Mouse (Mus musculus): ENCODE measurements at regions not wholly inside any gene's neighbourhood (a gene's known extent, or its start where the extent isn't known, plus 50 kb on each side); places are given as distances from the start of the nearest gene placed in this dataset.
A peak's percentile ranks its signal among the peaks of the same experiment; 100 is the strongest.
"Not testable (repeated sequence)": the region's sequence is repeated elsewhere in the genome, so short reads cannot be mapped to it uniquely, and the experiment has no call there.

DNA sequence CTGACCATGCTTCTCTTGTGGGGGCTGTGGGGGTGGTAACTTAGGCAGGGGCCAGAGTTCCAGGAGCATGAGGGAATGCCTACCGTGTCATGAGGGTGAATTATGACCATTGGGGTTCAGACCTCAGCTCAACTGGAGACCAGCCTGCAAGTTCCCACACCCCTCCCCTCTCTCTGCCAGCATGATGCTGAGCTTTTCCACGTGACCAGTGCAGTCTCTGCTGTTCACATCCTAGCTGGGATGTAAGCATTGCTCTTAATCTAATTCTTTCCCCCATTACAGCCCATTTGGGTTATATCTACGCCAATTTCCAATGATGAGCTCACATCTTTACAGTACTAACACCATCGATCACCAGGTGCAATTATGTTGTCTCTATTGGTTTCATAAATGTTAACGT is 120.6 kb upstream of the Kctd3 start:
- not testable (repeated sequence) for H3K4me3 ChIP-seq (ENCODE audit: low read length); H3K9ac ChIP-seq (ENCODE audit: low read depth, low read length); H3K27ac ChIP-seq (ENCODE audit: low read depth, low read length); H3K27me3 ChIP-seq (ENCODE audit: control insufficient read depth, insufficient read depth, low read length); H3K4me2 ChIP-seq (replicated peaks; ENCODE audit: low read depth, low read length); H3K4me1 ChIP-seq (ENCODE audit: control insufficient read depth, insufficient read depth, low read length); H3K36me3 ChIP-seq (ENCODE audit: control insufficient read depth, insufficient read depth, low read length); ATAC-seq (ENCODE audit: low FRiP score, low TSS enrichment); H3K9me3 ChIP-seq (ENCODE audit: control insufficient read depth, low read length)
- WGBS: 60% methylated on average over 5 of the region's 5 CpGs

DNA sequence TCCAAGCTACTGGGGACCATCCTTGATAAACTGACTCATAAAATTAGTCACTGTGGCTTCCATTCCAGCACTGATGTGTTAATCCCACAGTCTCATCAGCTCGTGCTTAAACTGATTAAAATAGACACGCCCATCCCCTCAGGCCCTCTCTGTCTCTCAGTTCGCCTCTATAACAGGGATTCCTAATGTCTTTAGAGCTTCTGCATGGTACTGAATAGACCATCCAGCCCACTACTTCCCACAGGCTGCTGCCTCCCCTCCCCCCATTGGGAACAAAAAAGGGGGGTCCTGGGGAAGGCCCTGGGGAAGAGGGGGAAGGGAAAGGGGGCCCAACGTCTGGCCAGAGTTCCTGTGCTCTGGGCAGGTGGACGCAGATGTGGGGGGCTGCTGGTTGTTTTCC is 119.7 kb upstream of the Kctd3 start:
- H3K4me3 ChIP-seq (ENCODE audit: low read length): no peak overlapping the region
- 52% methylated on average over 5 of the region's 5 CpGs for WGBS
- no peaks in the 10 kb centered on the region for H3K4me1 ChIP-seq (ENCODE audit: control insufficient read depth, insufficient read depth, low read length)
- no peak overlapping the region for H3K4me2 ChIP-seq (replicated peaks; ENCODE audit: low read depth, low read length)
- no peaks in the 10 kb centered on the region for H3K9me3 ChIP-seq (ENCODE audit: control insufficient read depth, low read length)
- H3K27me3 ChIP-seq (ENCODE audit: control insufficient read depth, insufficient read depth, low read length): no peaks in the 10 kb centered on the region
- no peak overlapping the region for H3K27ac ChIP-seq (ENCODE audit: low read depth, low read length)
- ATAC-seq (ENCODE audit: low FRiP score, low TSS enrichment): no peak
- no peak overlapping the region for H3K9ac ChIP-seq (ENCODE audit: low read depth, low read length)
- no peaks in the 10 kb centered on the region for H3K36me3 ChIP-seq (ENCODE audit: control insufficient read depth, insufficient read depth, low read length)

DNA sequence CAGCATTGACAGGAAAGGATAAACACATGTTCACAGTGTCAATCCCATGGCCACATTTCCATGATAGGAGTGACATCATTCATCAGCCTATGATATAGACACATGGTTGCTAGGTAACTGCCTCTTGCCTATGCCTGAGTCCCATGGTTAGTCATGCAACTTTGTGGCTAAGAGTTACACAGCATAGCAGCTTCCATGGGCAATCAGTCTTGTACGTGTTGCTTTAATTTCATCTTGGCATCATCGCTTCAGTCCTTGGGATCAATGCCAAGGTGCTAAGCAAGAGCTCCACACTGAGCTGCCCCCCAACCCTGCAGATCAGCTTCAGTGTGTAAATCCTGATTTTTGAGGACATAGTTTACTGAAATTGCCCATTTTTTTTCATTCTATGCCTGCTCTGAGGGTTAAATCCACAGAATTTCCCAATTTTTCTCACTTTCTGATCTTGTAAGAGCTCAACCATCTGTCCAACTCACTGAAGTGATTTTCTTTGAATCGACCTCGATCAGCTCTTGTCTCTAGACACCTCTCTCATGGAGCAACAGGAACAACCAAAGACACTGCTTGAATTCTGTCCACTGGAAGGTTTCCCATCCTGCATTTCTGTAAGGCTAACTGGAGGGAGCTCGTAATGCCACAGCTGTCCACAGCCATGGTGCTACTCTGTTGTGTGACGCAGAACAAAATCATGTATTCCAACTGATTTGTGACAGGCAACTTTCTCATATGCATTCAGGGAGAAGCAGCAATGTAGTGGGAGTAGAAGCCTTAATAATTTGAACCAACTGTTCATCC is 112.5 kb upstream of the Kctd3 start:
- no peaks in the 10 kb centered on the region for H3K27me3 ChIP-seq (ENCODE audit: control insufficient read depth, insufficient read depth, low read length)
- WGBS: 85% methylated on average over 6 of the region's 6 CpGs
- no peaks in the 10 kb centered on the region for H3K36me3 ChIP-seq (ENCODE audit: control insufficient read depth, insufficient read depth, low read length)
- no peak overlapping the region for H3K4me3 ChIP-seq (ENCODE audit: low read length)
- no peaks in the 10 kb centered on the region for H3K9me3 ChIP-seq (ENCODE audit: control insufficient read depth, low read length)
- no peaks in the 10 kb centered on the region for H3K4me1 ChIP-seq (ENCODE audit: control insufficient read depth, insufficient read depth, low read length)
- no peak for ATAC-seq (ENCODE audit: low FRiP score, low TSS enrichment)
- H3K27ac ChIP-seq (ENCODE audit: low read depth, low read length): no peak overlapping the region
- no peak overlapping the region for H3K4me2 ChIP-seq (replicated peaks; ENCODE audit: low read depth, low read length)
- H3K9ac ChIP-seq (ENCODE audit: low read depth, low read length): no peak overlapping the region

DNA sequence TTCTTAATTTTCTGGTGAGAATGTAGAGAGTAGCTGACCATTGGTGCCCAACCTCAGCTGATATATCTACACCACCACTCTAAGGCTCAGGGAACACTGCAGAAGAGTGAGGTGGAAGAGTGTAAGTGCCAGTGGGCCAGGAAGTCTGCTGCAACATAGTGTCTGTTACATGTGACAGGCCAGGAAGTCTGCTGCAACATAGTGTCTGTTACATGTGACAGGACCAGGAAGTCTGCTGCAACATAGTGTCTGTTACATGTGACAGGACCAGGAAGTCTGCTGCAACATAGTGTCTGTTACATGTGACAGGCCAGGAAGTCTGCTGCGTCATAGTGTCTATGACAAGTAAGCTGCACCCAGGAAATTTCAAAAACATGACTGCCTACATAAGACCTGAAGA is 111.4 kb upstream of the Kctd3 start:
- not testable (repeated sequence) for H3K9me3 ChIP-seq (ENCODE audit: control insufficient read depth, low read length); H3K36me3 ChIP-seq (ENCODE audit: control insufficient read depth, insufficient read depth, low read length); H3K4me1 ChIP-seq (ENCODE audit: control insufficient read depth, insufficient read depth, low read length); H3K9ac ChIP-seq (ENCODE audit: low read depth, low read length); H3K27ac ChIP-seq (ENCODE audit: low read depth, low read length); H3K4me3 ChIP-seq (ENCODE audit: low read length); H3K27me3 ChIP-seq (ENCODE audit: control insufficient read depth, insufficient read depth, low read length); H3K4me2 ChIP-seq (replicated peaks; ENCODE audit: low read depth, low read length)
- 87% methylated on average over 1 of the region's 1 CpGs for WGBS
- peak; percentile 25; the same call in 1 of the 2 replicates for ATAC-seq (ENCODE audit: low FRiP score, low TSS enrichment)

DNA sequence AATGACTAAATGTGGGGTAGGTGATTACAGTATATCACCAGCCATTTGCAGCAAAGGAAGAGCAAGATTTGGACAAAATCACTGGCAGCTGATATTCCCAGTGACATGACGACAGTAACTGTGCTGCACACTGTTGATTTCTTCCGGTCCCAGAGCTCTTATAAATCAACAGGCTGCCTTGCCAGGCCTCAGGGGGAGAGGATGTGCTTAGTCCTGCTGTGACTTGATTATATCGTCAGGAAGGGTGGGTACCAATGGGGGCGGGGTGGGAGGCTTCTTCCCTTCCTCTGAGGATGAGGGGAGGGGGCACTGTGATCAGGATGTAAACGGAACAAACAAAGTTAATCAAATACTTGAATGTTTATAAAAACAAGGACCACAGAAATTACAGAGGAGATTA is 110.9 kb upstream of the Kctd3 start:
- no peak overlapping the region for H3K9ac ChIP-seq (ENCODE audit: low read depth, low read length)
- H3K4me1 ChIP-seq (ENCODE audit: control insufficient read depth, insufficient read depth, low read length): no peaks in the 10 kb centered on the region
- WGBS: 44% methylated on average over 5 of the region's 5 CpGs
- H3K36me3 ChIP-seq (ENCODE audit: control insufficient read depth, insufficient read depth, low read length): no peaks in the 10 kb centered on the region
- H3K27me3 ChIP-seq (ENCODE audit: control insufficient read depth, insufficient read depth, low read length): no peaks in the 10 kb centered on the region
- no peaks in the 10 kb centered on the region for H3K9me3 ChIP-seq (ENCODE audit: control insufficient read depth, low read length)
- 0 out of 2 replicates have a peak, but pooled peaks have one; percentile 50 for ATAC-seq (ENCODE audit: low FRiP score, low TSS enrichment)
- H3K27ac ChIP-seq (ENCODE audit: low read depth, low read length): no peak overlapping the region
- H3K4me3 ChIP-seq (ENCODE audit: low read length): no peak overlapping the region
- no peak overlapping the region for H3K4me2 ChIP-seq (replicated peaks; ENCODE audit: low read depth, low read length)

DNA sequence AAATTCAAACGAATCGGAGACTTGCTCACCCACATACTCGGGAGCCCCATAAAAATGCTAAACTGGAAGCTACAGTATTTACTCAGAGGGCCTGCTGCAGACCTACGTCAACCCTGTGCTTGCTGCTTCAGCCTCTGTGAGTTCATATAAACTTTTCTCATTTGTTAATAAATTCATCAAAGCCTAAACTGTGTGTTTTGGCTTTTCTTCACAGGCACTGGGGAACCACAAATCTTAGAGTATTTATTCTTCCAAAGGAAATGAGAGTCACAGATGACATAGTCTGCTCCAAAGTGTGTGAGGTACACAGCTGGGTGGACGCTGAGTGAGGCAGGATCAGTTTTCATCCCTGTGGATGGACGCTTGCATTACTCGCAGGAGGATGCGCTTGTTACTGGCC is 108.3 kb upstream of the Kctd3 start:
- Histone ChIP-seq H3K27me3 (ENCODE audit: control insufficient read depth, insufficient read depth, low read length) (no peaks in the 10 kb centered on the region), H3K27ac (ENCODE audit: low read depth, low read length) (no peak overlapping the region), H3K4me3 (ENCODE audit: low read length) (no peak overlapping the region), H3K36me3 (ENCODE audit: control insufficient read depth, insufficient read depth, low read length) (no peaks in the 10 kb centered on the region), H3K4me2 (replicated peaks; ENCODE audit: low read depth, low read length) (no peak overlapping the region), H3K9me3 (ENCODE audit: control insufficient read depth, low read length) (no peaks in the 10 kb centered on the region), H3K9ac (ENCODE audit: low read depth, low read length) (no peak overlapping the region), H3K4me1 (ENCODE audit: control insufficient read depth, insufficient read depth, low read length) (no peaks in the 10 kb centered on the region)
- ATAC-seq (ENCODE audit: low FRiP score, low TSS enrichment): peak; percentile 80
- WGBS: 45% methylated on average over 8 of the region's 8 CpGs

DNA sequence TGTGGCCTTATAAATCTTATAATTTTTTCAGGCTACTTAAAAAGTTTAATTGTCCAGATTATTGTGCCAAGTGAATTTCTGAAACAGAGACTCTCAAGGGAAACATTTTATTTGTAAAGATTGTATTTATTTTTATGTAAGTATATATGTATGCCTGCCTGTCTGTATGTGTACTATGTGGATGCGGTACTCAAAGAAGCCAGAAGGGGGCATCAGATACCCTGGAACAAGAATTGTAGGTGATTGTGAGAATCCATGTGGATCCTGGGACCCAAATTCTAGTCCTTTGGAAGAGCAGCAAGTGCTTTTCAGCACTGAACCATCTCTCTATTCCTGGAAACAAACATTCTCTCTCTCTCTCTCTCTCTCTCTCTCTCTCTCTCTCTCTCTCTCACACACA is 107.6 kb upstream of the Kctd3 start:
- ATAC-seq (ENCODE audit: low FRiP score, low TSS enrichment): no peak
- no peaks in the 10 kb centered on the region for H3K27me3 ChIP-seq (ENCODE audit: control insufficient read depth, insufficient read depth, low read length)
- H3K9ac ChIP-seq (ENCODE audit: low read depth, low read length): no peak overlapping the region
- WGBS: 100% methylated on average over 1 of the region's 1 CpGs
- H3K4me1 ChIP-seq (ENCODE audit: control insufficient read depth, insufficient read depth, low read length): no peaks in the 10 kb centered on the region
- no peak overlapping the region for H3K27ac ChIP-seq (ENCODE audit: low read depth, low read length)
- H3K4me2 ChIP-seq (replicated peaks; ENCODE audit: low read depth, low read length): no peak overlapping the region
- H3K9me3 ChIP-seq (ENCODE audit: control insufficient read depth, low read length): no peaks in the 10 kb centered on the region
- H3K4me3 ChIP-seq (ENCODE audit: low read length): no peak overlapping the region
- no peaks in the 10 kb centered on the region for H3K36me3 ChIP-seq (ENCODE audit: control insufficient read depth, insufficient read depth, low read length)

DNA sequence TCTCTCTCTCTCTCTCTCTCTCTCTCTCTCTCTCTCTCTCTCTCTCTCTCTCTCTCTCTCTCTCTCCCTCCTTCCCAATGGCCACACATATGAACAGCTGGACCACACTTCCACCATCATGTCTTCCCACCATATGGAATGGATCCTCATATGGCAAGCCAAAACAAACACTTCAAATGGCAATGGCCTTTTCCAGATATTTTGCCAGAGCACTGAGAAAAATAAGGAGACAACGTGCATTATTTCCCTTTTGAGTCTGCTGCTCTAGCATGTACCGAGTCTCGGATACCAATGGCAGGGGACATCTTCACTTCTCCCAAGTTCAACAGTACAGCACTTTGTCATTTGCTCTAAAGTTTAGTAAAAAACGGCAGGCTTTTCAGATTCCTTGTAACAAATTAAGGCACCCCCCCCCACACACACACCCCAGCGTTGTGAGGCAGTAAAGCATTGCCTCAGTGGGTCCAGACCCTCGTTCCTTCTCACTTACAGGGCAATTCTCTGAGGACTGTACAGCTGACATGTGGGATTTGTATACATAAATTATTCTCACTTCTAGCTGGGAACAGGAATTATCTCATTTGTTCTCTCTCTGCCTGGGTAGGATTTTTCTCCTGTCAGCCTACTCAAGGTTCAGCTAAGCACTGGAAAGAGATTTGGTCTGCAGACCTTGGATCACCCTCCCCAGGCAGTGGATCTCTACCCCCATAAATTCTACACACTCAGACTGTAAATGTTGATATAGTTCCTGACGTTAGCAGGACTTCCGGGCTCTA is 100.8 kb upstream of the Kctd3 start:
- H3K9me3 ChIP-seq (ENCODE audit: control insufficient read depth, low read length): no peaks in the 10 kb centered on the region
- no peaks in the 10 kb centered on the region for H3K36me3 ChIP-seq (ENCODE audit: control insufficient read depth, insufficient read depth, low read length)
- H3K27ac ChIP-seq (ENCODE audit: low read depth, low read length): peak overlapping the region; percentile 68
- ATAC-seq (ENCODE audit: low FRiP score, low TSS enrichment): peak; percentile 47
- no peaks in the 10 kb centered on the region; the same call in 1 of the 2 replicates for H3K4me1 ChIP-seq (ENCODE audit: control insufficient read depth, insufficient read depth, low read length)
- no peak overlapping the region for H3K9ac ChIP-seq (ENCODE audit: low read depth, low read length)
- 36% methylated on average over 8 of the region's 8 CpGs for WGBS
- no peaks in the 10 kb centered on the region for H3K27me3 ChIP-seq (ENCODE audit: control insufficient read depth, insufficient read depth, low read length)
- no peak overlapping the region for H3K4me3 ChIP-seq (ENCODE audit: low read length)
- no peak overlapping the region for H3K4me2 ChIP-seq (replicated peaks; ENCODE audit: low read depth, low read length)

DNA sequence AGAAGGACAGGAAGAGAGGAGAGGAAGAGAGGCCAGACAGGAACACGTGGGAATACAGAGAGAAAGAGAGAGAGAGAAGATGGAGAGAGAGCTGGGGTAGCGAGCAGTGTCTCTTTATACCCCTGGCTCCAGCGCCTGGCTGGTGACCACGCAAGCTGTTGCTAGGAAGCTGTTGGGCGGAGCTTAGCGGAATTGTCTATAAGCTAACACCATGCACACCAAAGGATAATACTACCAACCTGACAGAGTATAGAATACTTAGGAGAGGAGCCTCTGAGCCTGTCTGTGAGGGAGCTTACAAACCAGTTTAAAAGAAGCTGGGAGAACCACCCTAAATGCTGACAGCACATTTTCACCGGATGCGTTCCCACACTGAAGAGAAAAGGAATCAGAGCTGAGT is 100.2 kb upstream of the Kctd3 start:
- H3K9ac ChIP-seq (ENCODE audit: low read depth, low read length): no peak overlapping the region
- no peaks in the 10 kb centered on the region for H3K9me3 ChIP-seq (ENCODE audit: control insufficient read depth, low read length)
- H3K36me3 ChIP-seq (ENCODE audit: control insufficient read depth, insufficient read depth, low read length): no peaks in the 10 kb centered on the region
- peak overlapping the region; percentile 65; the same call in 1 of the 2 replicates for H3K27ac ChIP-seq (ENCODE audit: low read depth, low read length)
- H3K4me3 ChIP-seq (ENCODE audit: low read length): no peak overlapping the region
- H3K4me1 ChIP-seq (ENCODE audit: control insufficient read depth, insufficient read depth, low read length): no peaks in the 10 kb centered on the region; the same call in 1 of the 2 replicates
- WGBS: 71% methylated on average over 7 of the region's 8 CpGs
- no peak overlapping the region for H3K4me2 ChIP-seq (replicated peaks; ENCODE audit: low read depth, low read length)
- ATAC-seq (ENCODE audit: low FRiP score, low TSS enrichment): peak; percentile 41; the same call in 1 of the 2 replicates
- H3K27me3 ChIP-seq (ENCODE audit: control insufficient read depth, insufficient read depth, low read length): no peaks in the 10 kb centered on the region

Data from kidney, embryonic 14.5 days (tissue).